Mouse (Mus musculus): ENCODE results near the gene Defa37.
"Not testable (repeated sequence)": the region's sequence is repeated elsewhere in the genome, so short reads cannot be mapped to it uniquely, and the experiment has no call there.

Defa37 gene

DNA sequence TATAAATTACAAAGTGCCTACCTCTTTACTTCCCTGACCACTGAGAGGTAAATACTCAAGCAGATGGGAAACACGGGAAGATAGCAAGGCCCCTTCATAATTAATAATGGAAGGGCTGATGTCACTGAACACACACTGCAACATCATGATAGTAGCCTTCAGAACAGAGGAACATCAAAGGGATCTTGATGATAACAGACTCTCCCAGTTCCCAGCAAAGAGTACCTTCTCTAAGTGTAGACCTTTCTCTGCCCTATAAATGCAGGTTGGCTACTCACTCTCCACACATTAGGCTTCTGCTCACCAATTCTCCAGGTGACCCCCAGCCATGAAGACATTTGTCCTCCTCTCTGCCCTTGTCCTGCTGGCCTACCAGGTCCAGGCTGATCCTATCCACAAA lies at the start of gene Defa37:
TSS of gene Defa37 (plus strand) at position 301 of the 400 bp plus-strand sequence.
- DNase-seq (ENCODE audit: low read depth, low spot score): not testable (repeated sequence)

DNA sequence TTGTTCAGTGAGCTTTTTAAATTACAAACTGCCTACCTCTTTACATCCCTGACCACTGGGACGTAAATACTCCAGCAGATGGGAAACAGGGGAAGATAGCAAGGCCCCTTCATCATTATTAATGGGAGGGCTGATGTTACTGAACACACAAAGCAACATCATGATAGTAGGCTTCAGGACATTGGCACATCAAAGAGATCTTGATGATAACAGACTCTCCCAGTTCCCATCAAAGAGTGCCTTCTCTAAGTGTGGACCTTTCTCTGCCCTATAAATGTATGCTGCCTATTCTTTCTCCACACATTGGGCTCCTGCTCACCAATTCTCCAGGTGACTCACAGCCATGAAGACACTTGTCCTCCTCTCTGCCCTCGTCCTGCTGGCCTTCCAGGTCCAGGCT lies 36.5 kb upstream of the Defa37 start, which contains the start of gene Defa32:
TSS of gene Defa32 (plus strand) at position 301 of the 400 bp plus-strand sequence.
- DNase-seq (ENCODE audit: low read depth, low spot score): not testable (repeated sequence)

DNA sequence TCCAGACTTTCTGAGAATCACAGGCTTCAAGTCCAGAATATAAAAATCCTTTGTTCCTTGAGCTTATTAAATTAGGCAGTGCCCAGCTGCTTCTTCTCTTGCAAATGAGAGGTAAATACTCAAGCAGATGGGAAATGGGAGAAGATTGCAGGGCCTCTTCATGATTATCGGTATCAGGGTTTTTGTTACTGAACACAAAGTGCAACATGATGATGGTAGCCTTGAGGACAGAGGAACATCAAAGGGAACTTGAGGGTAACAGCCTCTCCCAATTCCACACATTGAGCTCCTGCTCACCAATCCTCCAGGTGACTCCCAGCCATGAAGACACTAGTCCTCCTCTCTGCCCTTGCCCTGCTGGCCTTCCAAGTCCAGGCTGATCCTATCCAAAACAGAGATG lies 17.5 kb downstream of the Defa37 start, which contains the start of gene Defa28:
TSS of gene Defa28 (plus strand) at position 301 of the 400 bp plus-strand sequence.
- not testable (repeated sequence) for DNase-seq (ENCODE audit: low read depth, low spot score)

GRCm38 (mm10) chr8:21594408-21594807 lies 29.2 kb downstream of the Defa37 start, which contains the start of gene Gm7861:
Gene Gm7861, minus strand, starts transcription at chr8:21594508.
- not testable (repeated sequence) for DNase-seq (ENCODE audit: low read depth, low spot score)

Data from 3T3-L1 (cell line).